Mouse (Mus musculus): ENCODE data around the gene Tm2d1.

Gene Tm2d1

GRCm38 (mm10) chr4:98321371-98322111 lies 61.6 kb downstream of the Tm2d1 start:
- peak; percentile 73 to 74 for DNase-seq

- no peak for DNase-seq
These were observed 64.3 kb downstream of the Tm2d1 start for GRCm38 (mm10) chr4:98318769-98319168.

- DNase-seq, result no peak
These were observed 66.0 kb downstream of the Tm2d1 start for GRCm38 (mm10) chr4:98317149-98317548.

Data from cerebellum, postnatal 14 days (tissue).